Mouse (Mus musculus) embryonic facial prominence, embryonic 10.5 days (tissue): ENCODE data around the gene Sgms1. TPM values are rescaled to one million over a fixed set of nuclear protein-coding genes. Genes with fewer than 3 reads are reported as not detected.
"Not testable (repeated sequence)": the region's sequence is repeated elsewhere in the genome, so short reads cannot be mapped to it uniquely, and the experiment has no call there.

ENCODE experiments used
- DNase-seq: peaks from one replicate; pipeline ENCODE4 v3.0.0-alpha.2; 2017; ENCODE audit warnings: low spot score
- H3K27ac ChIP-seq: fragments of 300-500 bp; sonication (generic); replicated peaks from 2 replicates; pipeline ENCODE4 v1.5.1; 2016; ENCODE audit warnings: mild to moderate bottlenecking
- H3K27me3 ChIP-seq: fragments of 300-500 bp; sonication (generic); replicated peaks from 2 replicates; pipeline ENCODE4 v1.6.1; 2016; ENCODE audit warnings: low read depth, mild to moderate bottlenecking; ENCODE audit not compliant: poor library complexity, severe bottlenecking
- H3K36me3 ChIP-seq: fragments of 300-500 bp; sonication (generic); replicated peaks from 2 replicates; pipeline ENCODE4 v1.6.1; 2016; ENCODE audit warnings: mild to moderate bottlenecking, moderate library complexity
- H3K4me1 ChIP-seq: fragments of 300-500 bp; sonication (generic); 2 replicates; pipeline ENCODE4 v1.6.1; 2016
- H3K4me3 ChIP-seq: fragments of 300-500 bp; sonication (generic); 2 replicates; pipeline ENCODE4 v1.5.1; 2016; ENCODE audit warnings: mild to moderate bottlenecking, moderate library complexity
- H3K9me3 ChIP-seq: fragments of 300-500 bp; sonication (generic); 2 replicates; pipeline ENCODE4 v1.6.1; 2016; ENCODE audit warnings: mild to moderate bottlenecking
- WGBS: fragments of 180-500 bp; shearing (Covaris S2); methylation state at CpG from one replicate; pipeline ENCODE4 v1.1.7; 2016; 5-methylcytosine and 5-hydroxymethylcytosine counted together
- polyA plus RNA-seq: library from polyadenylated mRNA; unstranded; fragments of >200 nt; fragmentation: Nextera tagmentation; extraction: Ambion mirVana; gene quantifications from 2 replicates; pipeline ENCODE4 v1.2.1, GENCODE M21; 2016

Gene Sgms1
- polyA plus RNA-seq, 1 experiment from 2014 or later: 16.6 TPM

DNA sequence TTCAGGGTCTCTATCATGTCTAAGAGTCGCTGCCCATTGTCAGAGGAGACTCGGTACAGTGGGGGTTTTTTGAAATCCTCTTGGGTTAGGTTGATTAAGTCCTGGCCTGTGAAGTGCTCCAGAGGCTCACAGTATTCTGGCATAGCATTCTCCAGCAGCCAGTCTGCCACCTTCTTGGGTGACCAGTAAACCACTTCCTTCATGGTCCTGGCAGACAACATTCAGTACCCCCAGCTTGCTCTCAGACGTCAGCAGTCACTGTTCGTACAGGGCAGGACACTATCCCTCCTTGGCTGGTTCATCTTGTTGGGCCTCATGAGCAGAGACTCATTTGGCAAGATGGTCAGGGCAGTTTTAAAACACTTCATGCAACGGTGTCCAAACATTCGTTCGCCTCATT lies 229.6 kb downstream of the Sgms1 start:
- Histone ChIP-seq H3K36me3 (peaks cover 20% of the 10 kb centered on the region), H3K4me1 (no peaks in the 10 kb centered on the region), H3K9me3 (no peaks in the 10 kb centered on the region), H3K27ac (no peak overlapping the region), H3K27me3 (no peaks in the 10 kb centered on the region), H3K4me3 (no peak overlapping the region)
- 95% methylated on average over 7 of the region's 7 CpGs for WGBS
- no peak for DNase-seq

DNA sequence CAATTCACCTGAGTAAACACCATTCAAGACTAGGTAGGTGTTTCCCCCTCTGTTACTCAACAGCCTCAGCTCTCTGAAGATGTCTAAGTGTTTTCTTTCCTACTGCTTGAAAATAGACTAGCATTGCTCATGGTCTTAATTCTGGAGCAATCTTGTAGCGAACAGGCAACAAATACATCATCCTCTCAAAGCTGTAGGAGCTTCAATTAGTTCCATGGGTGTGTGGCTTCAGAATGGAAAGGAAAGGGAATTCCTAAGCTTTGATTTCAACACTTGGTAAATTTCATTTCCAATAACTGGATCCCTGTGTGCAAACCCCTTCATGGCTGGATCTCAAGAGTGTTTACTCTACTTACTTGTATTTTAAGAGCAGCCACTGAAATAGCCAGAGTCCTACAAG lies 230.3 kb downstream of the Sgms1 start:
- WGBS: 96% methylated on average over 1 of the region's 1 CpGs

DNA sequence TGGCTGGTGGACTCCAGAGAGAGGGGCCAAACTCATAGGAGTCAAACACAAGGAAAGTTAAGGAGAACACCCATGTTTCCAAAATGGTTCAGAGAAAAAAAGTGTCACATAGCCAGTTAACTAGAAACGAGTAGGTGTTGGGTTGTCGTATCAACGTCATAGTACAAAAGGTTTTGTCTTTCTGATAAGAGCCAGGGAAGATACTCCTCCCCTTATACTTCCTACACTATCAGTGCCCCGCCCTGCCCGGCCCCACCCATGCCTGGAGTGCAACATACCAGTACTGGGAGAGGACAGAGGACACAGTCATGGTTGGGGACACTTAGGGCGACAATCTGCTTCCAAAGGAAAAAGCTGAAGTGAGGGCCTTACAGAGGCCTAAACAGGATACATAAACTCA lies 232.5 kb downstream of the Sgms1 start:
- 84% methylated on average over 6 of the region's 6 CpGs for WGBS
- H3K9me3 ChIP-seq: no peaks in the 10 kb centered on the region
- peaks cover 20% of the 10 kb centered on the region for H3K36me3 ChIP-seq
- no peak overlapping the region for H3K4me3 ChIP-seq
- no peak overlapping the region for H3K27ac ChIP-seq
- no peaks in the 10 kb centered on the region for H3K27me3 ChIP-seq
- no peaks in the 10 kb centered on the region for H3K4me1 ChIP-seq
- no peak for DNase-seq

More for the DNA sequence above, 230.3 kb downstream of the Sgms1 start:
- Histone ChIP-seq H3K4me1 (no peaks in the 10 kb centered on the region), H3K27me3 (no peaks in the 10 kb centered on the region), H3K9me3 (no peaks in the 10 kb centered on the region), H3K36me3 (peaks cover 20% of the 10 kb centered on the region), H3K4me3 (no peak overlapping the region), H3K27ac (no peak overlapping the region)
- no peak for DNase-seq

DNA sequence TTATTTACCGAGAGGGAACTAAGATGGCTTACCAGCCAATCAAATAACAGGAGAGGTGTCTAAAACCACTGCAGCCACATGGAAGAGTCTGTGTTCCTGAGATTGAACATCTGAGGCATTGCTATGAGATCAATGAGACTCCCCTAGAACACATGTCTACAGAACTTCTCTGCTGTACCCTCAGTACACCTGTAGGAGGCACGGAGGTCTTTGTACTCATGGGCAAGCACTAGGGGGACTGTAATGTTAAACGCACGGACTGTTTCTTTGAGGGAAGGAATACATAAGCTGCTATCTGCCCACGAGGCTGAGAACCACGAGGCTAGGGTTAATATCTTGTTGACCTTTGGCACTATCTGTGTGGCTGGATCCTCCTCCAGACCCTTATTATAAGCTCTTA lies 237.0 kb downstream of the Sgms1 start:
- WGBS: 75% methylated on average over 6 of the region's 6 CpGs
- H3K4me1 ChIP-seq: no peaks in the 10 kb centered on the region

DNA sequence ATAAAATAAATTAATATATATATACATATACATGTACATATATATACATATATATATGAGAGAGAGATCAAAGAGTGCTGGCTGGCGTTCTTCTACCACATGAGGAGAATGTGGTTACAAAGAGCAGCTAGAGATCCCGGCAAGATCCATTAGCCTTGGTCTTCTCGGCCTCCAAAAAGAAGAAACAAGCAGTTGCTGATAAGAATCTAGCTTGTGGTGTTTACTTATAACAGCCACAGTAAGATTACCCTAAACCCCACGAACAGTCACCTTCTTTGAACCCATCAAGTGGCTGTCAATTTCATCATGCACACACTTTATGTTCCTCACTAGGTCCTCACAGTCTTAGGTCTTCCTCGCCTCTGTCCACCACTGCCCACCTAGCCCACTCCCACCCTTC lies 240.8 kb downstream of the Sgms1 start:
- WGBS: 82% methylated on average over 5 of the region's 5 CpGs
- no peak overlapping the region for H3K4me3 ChIP-seq
- no peaks in the 10 kb centered on the region for H3K36me3 ChIP-seq
- H3K4me1 ChIP-seq: no peaks in the 10 kb centered on the region
- no peaks in the 10 kb centered on the region for H3K27me3 ChIP-seq
- no peaks in the 10 kb centered on the region for H3K9me3 ChIP-seq
- no peak for DNase-seq
- no peak overlapping the region for H3K27ac ChIP-seq

More for the DNA sequence above, 237.0 kb downstream of the Sgms1 start:
- H3K27ac ChIP-seq: no peak overlapping the region
- H3K4me3 ChIP-seq: no peak overlapping the region
- no peaks in the 10 kb centered on the region for H3K9me3 ChIP-seq
- no peaks in the 10 kb centered on the region for H3K27me3 ChIP-seq
- no peaks in the 10 kb centered on the region for H3K36me3 ChIP-seq
- DNase-seq: no peak

DNA sequence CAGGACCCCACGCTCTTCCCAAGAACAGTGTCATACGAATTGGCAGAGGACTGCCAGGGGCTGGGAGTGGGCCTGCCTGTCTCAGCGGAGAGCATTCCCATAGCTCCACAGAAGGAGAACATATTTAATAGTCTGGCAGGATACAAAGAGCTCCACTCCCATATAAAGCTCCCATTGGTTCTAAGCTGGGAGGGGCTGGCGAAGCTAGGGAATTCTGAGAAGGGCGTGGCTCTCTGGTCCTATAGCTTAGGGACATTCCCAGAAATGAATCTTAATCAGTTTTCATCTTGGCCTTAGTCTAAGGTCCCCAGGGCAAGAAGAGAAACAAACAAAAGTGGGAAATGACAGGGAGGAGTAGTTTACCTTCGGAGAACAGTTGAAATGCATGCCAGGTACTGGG lies 247.1 kb downstream of the Sgms1 start:
- Histone ChIP-seq H3K4me1 (peaks cover 4% of the 10 kb centered on the region; the same call in 1 of the 2 replicates), H3K4me3 (no peak overlapping the region), H3K9me3 (no peaks in the 10 kb centered on the region), H3K27me3 (no peaks in the 10 kb centered on the region), H3K27ac (no peak overlapping the region), H3K36me3 (no peaks in the 10 kb centered on the region)
- 84% methylated on average over 6 of the region's 6 CpGs for WGBS
- no peak for DNase-seq

DNA sequence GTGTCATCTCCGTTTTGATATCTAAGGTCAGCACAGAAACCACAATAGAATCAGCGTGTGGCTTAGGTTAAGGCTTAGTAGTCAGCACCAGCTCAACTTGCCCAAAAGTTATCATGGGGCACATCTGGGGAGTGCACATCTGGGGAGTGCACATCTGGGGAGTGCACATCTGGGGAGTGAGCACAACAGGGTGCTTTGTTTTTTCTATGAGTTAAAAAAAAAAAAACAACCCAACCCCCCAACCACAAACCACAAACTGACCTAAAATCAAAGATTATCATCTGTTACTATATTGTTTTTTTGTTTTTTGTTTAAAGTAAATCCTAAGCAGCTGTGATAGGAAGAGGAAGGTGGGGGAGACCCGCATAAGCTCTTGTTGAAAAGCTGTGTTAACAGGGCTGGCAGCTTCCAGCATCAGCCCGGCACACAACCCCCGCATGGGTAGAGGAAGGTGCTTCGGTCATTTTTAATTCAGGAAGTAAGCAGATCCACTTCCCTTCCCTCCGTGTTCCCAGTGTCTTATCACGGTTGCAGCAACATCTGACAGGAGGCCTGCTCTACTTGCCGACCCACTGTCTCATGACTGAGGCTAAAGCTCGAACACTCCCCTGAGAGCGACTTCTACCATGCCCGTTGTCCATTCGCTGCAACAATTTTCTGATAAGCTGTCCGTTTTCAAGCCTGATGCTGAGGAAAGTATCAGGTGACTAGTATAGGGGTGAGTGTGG lies 251.0 kb downstream of the Sgms1 start:
- Histone ChIP-seq H3K36me3 (no peaks in the 10 kb centered on the region), H3K27ac (no peak overlapping the region), H3K4me1 (peaks cover 10% of the 10 kb centered on the region), H3K4me3 (no peak overlapping the region), H3K9me3 (no peaks in the 10 kb centered on the region), H3K27me3 (no peaks in the 10 kb centered on the region)
- no peak for DNase-seq
- 74% methylated on average over 14 of the region's 14 CpGs for WGBS

DNA sequence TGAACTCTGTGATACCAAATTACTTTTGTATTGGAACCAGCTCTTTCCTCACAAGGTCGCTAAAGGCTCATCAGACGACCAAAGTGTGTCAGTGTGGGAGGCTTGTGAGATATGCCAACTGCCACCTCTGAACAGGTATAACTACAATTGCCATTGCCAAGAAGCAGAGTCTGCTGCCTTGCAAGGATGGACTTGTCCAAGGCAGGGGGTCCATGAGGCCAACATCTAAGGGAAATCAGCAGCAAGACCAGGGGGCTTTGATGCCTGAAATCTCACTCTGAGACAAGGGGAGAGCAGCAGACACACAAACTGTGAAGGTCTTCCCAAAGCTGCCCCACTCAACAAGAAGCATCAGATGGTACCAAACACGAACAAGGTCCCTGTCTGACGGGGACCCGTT lies 251.6 kb downstream of the Sgms1 start:
- H3K27ac ChIP-seq: no peak overlapping the region
- no peaks in the 10 kb centered on the region for H3K36me3 ChIP-seq
- peaks cover 10% of the 10 kb centered on the region for H3K4me1 ChIP-seq
- no peaks in the 10 kb centered on the region for H3K27me3 ChIP-seq
- WGBS: 84% methylated on average over 5 of the region's 5 CpGs
- no peak overlapping the region for H3K4me3 ChIP-seq
- no peaks in the 10 kb centered on the region for H3K9me3 ChIP-seq
- DNase-seq: no peak

DNA sequence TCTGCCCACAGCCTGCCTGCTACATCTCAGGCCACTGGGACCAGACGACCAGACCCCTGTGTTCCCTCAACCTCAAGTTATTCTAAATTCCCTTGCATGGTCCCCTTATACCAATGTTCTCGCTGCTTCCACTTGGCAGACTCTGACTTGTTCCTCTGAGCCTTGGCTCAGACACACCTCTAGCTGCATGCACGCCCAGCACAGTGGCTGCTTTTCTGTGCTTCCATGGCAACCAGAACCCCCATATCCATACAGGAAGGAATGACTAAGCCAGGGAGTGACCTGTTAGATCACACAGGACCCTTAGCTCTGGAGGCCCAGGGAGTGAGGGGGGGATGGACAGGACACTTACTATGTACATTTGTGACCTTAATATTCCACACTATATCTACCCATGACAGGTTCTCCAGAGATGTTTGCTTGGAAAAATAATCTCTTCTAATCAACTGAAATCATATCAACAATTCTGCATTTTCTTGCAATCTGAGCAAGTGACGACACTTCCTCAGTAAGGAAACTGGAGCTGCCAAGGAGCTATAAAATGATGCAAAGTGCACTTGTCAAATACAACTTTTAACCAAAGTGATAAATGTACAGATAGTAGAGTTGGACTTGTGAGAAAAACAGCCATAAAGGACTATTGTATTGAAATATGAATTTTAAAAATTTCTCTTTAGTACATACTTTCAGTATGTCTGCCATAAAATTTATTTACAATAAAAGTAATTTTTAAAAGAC lies 252.5 kb downstream of the Sgms1 start:
- Histone ChIP-seq H3K36me3 (no peaks in the 10 kb centered on the region), H3K4me1 (peaks cover 10% of the 10 kb centered on the region), H3K27ac (no peak overlapping the region), H3K4me3 (no peak overlapping the region), H3K27me3 (no peaks in the 10 kb centered on the region), H3K9me3 (no peaks in the 10 kb centered on the region)
- WGBS: 74% methylated on average over 4 of the region's 4 CpGs
- peak; percentile 24 for DNase-seq

DNA sequence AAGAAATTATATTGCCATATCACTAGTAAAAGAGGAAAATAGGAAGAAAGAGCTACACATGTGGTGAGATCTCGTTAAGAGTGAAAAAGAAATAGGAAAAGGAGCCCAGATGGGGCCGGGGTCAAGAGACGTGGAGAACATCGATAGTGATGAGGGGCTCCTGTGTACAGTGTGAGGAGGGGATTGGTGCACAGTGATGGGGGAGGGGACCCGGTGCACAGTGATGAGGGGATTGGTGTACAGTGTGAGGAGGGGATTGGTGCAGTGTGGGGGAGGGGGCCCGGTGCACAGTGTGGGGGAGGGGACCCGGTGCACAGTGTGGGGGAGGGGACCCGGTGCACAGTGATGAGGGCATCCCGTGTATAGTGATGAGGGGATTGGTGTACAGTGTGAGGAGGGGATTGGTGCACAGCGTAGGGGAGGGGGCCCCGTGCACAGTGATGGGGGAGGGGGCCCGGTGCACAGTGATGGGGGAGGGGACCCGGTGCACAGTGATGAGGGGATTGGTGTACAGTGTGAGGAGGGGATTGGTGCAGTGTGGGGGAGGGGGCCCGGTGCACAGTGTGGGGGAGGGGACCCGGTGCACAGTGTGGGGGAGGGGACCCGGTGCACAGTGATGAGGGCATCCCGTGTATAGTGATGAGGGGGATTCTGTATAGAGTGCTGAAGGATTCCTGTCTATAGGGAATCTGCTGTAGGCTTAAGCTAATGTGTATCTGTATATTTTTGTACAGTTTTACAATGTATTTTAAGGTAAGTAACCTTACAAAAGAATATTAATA lies 257.6 kb downstream of the Sgms1 start:
- not testable (repeated sequence) for H3K27ac ChIP-seq, H3K36me3 ChIP-seq, DNase-seq, H3K4me3 ChIP-seq, H3K27me3 ChIP-seq, H3K9me3 ChIP-seq
- H3K4me1 ChIP-seq: peaks cover 20% of the 10 kb centered on the region
- WGBS: 82% methylated on average over 17 of the region's 17 CpGs

DNA sequence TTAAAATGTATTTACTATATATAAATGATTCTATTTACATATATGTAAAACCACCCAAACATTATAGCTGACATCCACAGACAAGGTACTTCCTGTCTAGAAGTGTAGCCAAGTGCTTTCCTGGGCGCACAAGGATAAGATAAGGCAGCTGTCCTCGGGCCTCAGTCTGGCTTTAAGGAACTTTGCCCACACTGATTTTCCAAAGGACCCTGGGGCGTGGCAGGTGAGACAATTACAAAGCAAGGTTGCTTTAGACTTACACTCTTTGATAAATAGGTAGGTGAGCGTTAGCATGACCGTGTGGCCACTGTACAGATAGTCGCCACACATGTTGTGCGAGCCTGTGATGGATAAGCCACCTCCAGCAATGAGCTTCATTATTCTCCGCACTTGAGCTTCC lies 260.2 kb downstream of the Sgms1 start:
- peaks cover 10% of the 10 kb centered on the region for H3K36me3 ChIP-seq
- 92% methylated on average over 8 of the region's 8 CpGs for WGBS
- no peak for DNase-seq
- no peak overlapping the region for H3K4me3 ChIP-seq
- no peaks in the 10 kb centered on the region for H3K9me3 ChIP-seq
- no peak overlapping the region for H3K27ac ChIP-seq
- peaks cover 16% of the 10 kb centered on the region for H3K4me1 ChIP-seq
- no peaks in the 10 kb centered on the region for H3K27me3 ChIP-seq

DNA sequence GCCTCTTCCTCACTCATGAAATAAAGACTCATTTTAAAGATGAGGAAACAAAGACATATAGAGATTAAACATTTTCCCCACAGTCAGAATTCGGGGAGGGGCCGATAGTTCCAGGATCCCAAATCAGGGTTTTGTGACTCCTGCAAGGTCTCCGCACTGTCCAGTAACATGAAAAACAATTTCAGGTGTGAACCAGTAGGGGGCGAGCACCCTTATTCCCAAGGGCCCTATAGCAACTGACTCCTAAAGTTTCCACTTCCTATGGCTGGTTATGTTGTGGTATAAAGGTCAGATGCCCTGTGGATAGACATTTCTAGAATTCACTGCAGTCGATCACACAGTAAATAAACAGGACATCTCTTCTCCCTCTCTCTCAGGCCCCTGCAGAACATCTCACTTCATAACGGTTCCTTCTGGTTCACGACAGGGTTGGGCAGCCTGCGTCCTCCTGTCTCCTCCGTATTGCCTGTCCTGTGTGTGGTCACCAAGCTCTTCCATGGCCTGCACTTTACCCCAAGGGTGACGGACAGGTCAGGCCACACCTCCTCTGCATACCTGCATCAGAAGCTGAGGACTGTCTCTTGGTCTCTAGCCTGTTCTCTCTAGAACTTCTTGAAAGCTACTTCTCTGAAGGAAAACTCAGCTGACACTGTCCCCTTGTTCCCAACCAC lies 262.2 kb downstream of the Sgms1 start:
- no peak overlapping the region for H3K4me3 ChIP-seq
- no peak overlapping the region for H3K27ac ChIP-seq
- H3K9me3 ChIP-seq: no peaks in the 10 kb centered on the region
- no peaks in the 10 kb centered on the region for H3K27me3 ChIP-seq
- H3K4me1 ChIP-seq: peaks cover 16% of the 10 kb centered on the region
- WGBS: 73% methylated on average over 10 of the region's 10 CpGs
- H3K36me3 ChIP-seq: peaks cover 10% of the 10 kb centered on the region
- DNase-seq: no peak
